Mouse (Mus musculus) heart, adult 8-10 months (tissue): ENCODE results near the gene Ap1b1. TPM values are rescaled to one million over a fixed set of nuclear protein-coding genes. Genes with fewer than 3 reads are reported as not detected.

Source experiments
- DNase-seq: peaks from one replicate; pipeline ENCODE4 v3.0.0; 2022; ENCODE audit warnings: low spot score
- total RNA-seq, 4 experiments: library from RNA; stranded (reverse); gene quantifications; 2 replicates each; pipeline ENCODE4 v1.2.4; 2022

Gene Ap1b1
- total RNA-seq: 10 to 100 TPM; 44.3 to 62.4 (median 54.2) TPM

- peak; percentile 84 for DNase-seq
These were observed at the start of gene Ap1b1 for GRCm38 (mm10) chr11:4986695-4987486. Gene Ap1b1, plus strand, starts transcription at chr11:4986824.

DNA sequence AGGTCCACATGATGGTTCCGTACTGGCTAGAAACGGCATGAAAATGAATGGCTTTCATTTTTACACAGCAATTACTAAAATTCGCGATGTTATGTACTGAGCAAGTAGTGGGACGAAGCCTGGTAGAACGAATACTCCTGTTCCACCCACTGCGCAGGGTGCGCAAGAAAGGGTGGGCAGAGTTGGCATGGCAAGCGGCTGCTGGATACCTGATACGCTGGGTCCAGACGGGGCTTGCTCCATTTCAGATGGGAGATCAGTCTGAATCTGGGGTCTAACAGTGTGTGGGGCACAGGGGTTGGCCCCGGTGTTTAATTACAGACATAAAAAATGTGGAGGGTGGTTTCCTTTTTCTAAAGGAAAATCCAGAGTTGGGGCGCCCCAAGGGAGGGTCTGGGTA is 40.1 kb upstream of the Ap1b1 start:
- DNase-seq: no peak

GRCm38 (mm10) chr11:4946947-4947812 is 39.4 kb upstream of the Ap1b1 start:
- no peak for DNase-seq

- DNase-seq: no peak
These were observed 38.8 kb upstream of the Ap1b1 start, which contains the start of gene Nefh for GRCm38 (mm10) chr11:4947813-4948174. Gene Nefh, minus strand, starts transcription at chr11:4948064.

GRCm38 (mm10) chr11:4948792-4949191 is 37.8 kb upstream of the Ap1b1 start:
- DNase-seq: no peak

- no peak for DNase-seq
These were observed 37.2 kb upstream of the Ap1b1 start for GRCm38 (mm10) chr11:4949256-4950044.

- no peak for DNase-seq
These were observed 33.2 kb upstream of the Ap1b1 start for GRCm38 (mm10) chr11:4953401-4953800.

GRCm38 (mm10) chr11:4953918-4954317 is 32.7 kb upstream of the Ap1b1 start:
- DNase-seq: no peak

- no peak for DNase-seq
These were observed 23.4 kb upstream of the Ap1b1 start for GRCm38 (mm10) chr11:4963099-4963808.

DNA sequence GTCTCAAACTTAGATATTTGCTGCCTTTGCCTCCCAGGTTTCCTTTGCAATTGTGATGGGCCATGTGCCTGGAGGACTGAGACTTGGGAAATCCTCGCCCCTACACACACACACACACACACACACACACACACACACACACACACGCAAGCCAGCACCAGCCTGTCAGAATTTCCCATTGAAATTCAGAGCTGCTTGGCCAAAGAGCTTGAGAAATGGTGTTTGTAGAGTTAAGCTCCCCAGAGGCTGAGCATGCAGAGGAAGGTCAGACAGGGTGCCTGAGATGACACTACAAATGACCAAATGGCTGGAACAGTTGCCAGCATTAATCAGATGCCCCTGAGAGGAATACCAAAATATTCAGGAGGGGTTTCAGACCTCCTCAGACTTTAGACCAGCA is 20.3 kb upstream of the Ap1b1 start:
- DNase-seq: no peak

- DNase-seq: no peak
These were observed 19.7 kb upstream of the Ap1b1 start for GRCm38 (mm10) chr11:4966888-4967287.

GRCm38 (mm10) chr11:4967549-4967948 is 19.1 kb upstream of the Ap1b1 start:
- no peak for DNase-seq

DNA sequence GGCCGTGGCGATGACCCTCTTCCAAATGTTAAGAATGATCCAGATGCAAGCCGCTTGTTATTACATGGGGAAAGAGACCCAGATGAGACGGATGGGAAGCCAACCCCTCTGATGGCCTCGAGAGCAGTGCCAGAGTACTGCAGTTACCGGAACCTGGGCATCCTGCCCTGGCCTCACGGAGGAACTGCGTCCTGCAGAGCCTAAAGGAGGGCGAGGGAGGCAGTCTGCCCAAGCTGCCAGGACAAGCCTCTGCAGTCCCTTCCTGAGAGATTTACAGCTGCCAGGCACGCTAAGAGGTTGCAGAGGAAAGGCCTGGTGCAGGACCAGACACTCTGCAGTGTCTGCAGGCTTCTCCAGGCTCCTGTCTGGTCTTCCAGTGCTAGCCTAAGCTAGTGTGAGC is 18.2 kb upstream of the Ap1b1 start:
- no peak for DNase-seq

DNA sequence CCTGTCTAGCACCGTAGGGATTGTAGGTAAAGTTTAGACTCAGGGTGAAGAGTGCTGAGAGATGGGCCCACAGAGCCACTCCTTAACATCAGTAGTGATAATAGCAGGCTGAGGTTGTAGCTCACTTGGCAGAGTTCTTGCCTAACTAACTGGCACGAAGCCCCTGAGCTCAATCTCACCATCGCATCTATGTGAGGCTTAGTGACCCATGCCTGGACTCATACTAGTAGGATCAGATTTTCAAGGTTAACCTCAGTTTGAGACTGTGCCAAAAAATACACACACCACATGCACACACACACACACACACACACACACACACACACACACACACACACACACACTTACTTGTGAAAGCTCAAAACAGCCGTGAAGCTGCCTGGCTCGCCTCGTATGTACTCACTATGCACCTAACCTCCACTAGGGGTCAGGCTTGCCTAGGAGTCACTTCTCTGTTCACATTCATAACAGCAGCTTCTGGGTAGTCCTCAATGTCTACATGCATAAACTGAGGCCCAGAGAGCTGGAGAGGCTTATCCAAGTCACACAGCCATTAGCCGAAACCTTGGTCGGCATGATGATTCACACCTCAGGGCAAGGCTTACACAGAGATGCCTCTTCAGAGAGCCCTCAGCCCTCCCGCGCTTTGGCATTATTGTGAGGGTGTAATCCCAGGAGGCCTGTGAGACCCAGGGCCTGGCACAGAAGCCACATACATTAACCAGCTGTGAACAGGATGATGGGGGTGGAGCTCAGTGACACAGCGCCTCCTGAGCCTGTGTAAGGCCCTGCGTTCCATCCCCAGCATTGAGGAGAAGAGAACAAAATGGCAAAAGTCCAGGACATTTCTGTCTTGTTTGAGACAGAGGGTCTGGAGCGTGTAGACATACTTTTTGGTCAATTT is 13.4 kb upstream of the Ap1b1 start:
- DNase-seq: no peak

- DNase-seq: no peak
These were observed 12.8 kb upstream of the Ap1b1 start for GRCm38 (mm10) chr11:4973871-4974256.

DNA sequence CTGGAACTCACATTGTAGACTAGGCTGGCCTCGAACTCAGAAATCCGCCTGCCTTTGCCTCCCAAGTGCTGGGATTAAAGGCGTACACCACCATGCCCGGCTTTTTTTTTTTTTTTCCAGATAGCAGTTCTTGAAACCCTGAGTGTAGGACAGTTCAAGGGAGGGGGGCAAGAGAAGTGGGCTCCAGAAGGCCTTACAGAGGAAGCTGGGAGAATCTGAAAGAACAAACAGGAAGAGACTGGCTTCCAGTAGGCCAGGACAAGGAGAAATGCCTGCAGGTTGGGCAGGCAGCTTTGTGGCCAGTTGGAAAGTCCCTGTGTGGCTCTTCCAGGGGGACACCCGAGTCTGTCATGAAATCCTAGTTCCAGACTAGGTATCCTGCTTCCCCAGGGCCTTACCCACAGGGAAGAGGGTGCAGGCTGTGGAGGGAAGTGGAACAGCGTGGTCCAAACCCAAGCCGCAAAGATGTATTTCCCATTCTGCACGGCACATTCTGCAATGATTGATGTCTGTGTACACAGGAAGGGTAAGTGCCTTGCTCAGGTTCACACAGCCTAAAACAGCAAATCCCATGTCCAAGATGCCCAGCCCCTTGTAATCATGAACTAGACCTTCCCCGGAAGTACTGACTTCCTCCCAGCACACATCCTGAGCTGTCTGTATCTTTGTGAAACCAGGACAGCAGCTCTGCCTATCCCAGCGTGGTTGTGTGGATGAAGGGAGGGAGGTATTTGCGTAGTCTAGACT is 12.1 kb upstream of the Ap1b1 start:
- DNase-seq: no peak

GRCm38 (mm10) chr11:4975623-4976022 is 11.0 kb upstream of the Ap1b1 start:
- no peak for DNase-seq

DNA sequence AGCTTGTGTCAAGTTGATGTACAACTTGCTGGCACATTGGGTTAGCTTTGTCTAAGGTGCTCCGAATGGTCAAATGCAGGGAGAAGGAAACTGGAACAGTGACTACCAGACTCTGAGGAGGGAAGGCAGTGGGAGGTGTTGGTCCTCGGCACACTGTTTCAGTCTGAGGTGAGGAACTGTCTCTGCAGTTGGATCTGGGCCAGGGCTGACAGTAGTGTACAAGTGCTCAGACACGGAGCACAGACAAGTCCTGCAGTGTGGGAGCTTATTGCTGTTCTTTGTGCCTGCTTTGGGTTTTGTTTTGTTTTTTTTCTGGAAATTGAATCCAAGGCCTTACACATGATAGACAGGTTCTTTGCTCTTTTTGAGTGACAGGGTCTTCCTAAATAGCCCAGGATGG is 3.6 kb upstream of the Ap1b1 start:
- no peak for DNase-seq

DNA sequence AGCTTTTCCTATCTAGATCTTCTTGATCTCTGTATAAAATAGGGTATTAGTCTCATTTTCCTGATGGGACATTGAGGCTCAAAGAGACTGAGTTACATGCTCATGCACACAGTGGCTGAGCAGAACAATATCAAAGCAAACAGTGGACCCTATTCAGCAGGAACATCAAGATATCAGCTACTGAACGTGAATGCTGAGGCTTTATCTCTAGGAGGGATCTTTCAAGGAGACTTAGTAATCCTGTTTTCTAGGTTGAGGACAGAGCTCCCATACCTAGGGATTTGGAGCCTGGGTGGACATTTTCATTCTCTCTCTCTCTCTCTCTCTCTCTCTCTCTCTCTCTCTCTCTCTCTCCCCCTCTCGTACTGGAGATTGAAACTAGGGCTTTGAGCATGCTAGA is 3.1 kb upstream of the Ap1b1 start:
- no peak for DNase-seq

DNA sequence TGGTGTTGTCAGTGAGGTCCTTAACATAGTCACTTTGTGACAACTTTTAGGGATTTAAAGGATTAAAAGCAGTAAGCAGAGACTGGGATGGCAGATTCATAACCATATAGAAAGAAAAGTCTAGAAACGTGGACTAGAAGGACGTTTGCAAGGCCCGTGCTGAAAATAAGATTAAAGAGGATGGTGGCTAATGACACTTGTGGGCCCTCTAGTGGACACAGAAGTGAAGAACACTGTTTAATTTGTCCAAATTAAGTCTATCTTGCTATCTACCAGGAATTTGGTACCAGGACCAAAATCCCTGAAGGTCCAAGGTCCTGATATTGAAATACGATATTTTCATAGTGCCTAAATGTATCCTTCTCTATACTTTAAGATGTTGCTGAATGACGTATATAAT is 2.4 kb upstream of the Ap1b1 start:
- no peak for DNase-seq
